Mouse (Mus musculus) heart, postnatal 4 days (tissue): ENCODE data around the gene Pogk. TPM values are rescaled to one million over a fixed set of nuclear protein-coding genes. Genes with fewer than 3 reads are reported as not detected.

ENCODE experiments used
- DNase-seq: peaks from one replicate; pipeline ENCODE4 v3.0.0; 2021
- total RNA-seq, 2 experiments: library from RNA; stranded (reverse); gene quantifications; 2 replicates each; pipeline ENCODE4 v1.2.3; 2021

Pogk gene
- total RNA-seq, 2 experiments from 2014 or later: 24.5 to 29.2 TPM

GRCm38 (mm10) chr1:166379013-166379629 lies 30.5 kb downstream of the Pogk start, which contains the start of gene Tada1:
Gene Tada1, plus strand, starts transcription at chr1:166379097.
- peak; percentile 95 for DNase-seq

DNA sequence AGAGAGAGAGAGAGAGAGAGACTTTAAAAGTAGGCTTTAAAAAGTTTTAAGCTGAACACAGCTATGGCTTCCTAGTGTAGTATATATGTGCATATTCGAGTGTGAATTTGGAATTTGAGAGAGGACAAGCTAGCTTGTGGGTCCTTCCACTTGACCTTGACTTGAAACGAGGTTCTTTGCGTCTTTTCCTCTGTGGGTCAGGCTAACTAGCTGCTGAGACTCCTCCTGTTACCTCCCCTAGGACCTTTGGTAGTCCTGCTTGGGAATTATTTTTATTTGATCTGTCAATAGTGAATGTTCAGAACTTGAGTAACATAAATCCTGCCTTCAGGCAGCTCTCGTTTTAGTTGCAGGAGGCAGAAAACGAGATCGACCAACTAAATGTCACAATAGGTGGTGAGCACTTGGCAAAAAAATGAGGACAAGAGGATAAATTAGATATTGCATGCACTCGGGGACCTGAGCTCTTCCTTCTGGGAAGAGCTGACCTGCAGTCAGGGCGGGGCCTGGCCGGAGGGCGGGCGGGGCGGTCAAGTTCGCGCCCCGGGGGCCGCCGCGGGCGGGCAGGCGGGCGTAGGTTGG lies 31.1 kb downstream of the Pogk start:
- DNase-seq: no peak

GRCm38 (mm10) chr1:166377171-166377570 lies 32.5 kb downstream of the Pogk start:
- DNase-seq: no peak

GRCm38 (mm10) chr1:166363122-166363521 lies 46.5 kb downstream of the Pogk start:
- DNase-seq: no peak

- no peak for DNase-seq
These were observed 47.0 kb downstream of the Pogk start for GRCm38 (mm10) chr1:166362659-166363058.

GRCm38 (mm10) chr1:166361842-166362241 lies 47.8 kb downstream of the Pogk start:
- DNase-seq: no peak

- DNase-seq: no peak
These were observed 48.8 kb downstream of the Pogk start for GRCm38 (mm10) chr1:166360896-166361295.

DNA sequence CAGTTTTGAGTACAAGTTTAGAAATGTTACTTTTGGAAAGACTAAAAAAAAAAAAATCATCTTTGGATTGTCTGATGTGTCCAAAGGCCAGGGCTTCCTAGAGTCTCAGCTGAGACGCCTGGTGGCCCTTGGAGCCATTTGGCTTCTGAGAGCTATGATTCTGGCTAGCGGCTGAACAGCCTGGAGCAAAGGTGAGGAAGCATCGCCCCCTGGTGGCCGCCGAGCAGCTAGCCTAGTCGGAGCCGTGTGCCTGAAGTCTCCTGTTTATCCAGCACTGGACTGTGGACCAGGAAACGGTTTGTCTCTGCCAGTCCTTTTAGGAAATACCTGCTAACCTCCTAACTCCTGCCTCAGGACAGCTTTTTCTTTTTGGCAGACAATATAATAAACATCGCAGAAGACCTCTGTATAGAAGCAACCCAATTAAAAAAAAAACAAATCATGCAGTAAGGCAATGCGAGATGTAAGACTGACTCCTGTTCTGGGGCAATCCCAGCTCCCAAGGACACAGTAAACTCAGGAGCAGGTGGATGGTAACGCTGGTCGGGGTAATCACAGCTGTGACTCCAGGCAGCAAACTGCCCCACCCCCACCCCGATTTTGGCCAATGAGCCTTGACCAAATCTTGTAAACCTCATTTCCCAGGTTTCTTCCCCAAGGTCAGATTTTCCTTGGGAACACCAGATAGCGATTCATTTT lies 49.4 kb downstream of the Pogk start:
- peak; percentile 92 for DNase-seq

DNA sequence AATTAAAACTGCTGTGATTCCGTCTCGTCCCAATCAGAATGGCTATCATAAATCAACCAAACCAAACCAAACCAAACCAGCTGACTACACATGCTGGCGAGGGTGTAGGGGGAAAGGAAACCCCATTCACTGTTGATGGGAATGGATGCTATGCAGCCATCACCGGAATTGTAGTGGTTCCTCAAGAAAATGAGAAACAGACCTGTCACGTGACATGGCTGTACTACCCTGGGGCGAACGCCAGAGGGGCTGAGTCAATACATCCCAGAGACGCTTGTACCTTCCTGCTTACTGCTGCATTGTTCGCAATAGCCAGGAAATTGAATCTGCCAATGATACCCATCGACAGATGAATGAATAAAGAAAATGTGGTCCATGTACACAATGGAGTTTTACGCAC lies 59.9 kb downstream of the Pogk start:
- no peak for DNase-seq

DNA sequence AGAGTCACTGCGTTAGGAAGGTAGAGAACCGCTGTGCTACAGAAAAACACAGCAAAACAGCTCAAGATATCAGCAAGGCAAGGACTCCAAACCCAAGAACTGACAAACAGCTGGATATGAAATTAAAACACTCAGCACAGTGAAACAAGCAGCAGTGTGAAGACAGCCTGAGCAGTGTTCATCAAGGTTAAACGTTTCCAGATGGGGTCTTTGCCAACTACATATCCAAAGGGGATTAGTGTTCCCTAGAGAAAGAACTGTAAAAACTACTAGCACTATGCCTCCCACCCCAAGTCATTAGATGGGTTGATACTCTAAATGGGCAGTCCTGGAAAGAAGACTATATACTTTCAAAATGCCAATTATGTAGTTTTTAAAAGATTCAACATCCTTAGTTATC lies 60.3 kb downstream of the Pogk start:
- no peak for DNase-seq

DNA sequence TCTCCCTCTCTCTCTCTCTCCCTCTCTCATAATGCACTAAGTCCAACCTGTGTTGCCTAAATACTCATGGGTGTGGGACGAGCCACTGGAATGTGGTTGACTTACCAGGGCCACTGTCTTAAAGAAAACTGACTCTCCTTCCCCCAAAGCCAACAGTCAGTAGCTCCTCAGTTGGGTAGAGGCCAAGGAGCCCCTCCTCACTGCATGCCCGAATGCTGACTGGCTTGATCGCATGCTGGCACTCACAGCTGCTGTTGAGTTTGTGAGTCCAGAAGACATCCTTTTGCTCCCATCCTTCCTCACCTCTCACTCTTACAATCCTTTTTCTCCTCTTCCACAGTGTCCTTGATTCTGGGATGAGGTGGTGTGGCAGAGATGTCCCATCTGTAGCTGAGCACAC lies 62.8 kb downstream of the Pogk start:
- no peak for DNase-seq

DNA sequence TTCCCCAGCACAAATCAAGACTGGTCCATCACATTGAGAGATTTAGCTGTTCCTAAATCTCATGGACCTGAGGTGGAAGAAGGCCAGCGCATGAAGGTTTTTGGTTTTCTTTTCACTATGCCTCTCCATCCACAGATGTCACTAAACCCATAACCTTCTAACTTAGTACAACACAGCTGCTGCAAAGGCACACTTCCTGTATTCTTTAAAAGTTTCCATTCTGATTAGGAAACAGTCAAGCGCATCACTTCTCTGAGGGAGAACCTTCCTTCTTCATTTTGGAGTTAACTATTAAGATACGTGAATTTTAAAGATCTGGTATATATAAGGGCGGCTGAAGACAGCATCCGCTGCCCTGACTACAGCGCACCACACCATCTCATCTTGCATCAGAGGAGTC lies 64.1 kb downstream of the Pogk start:
- DNase-seq: no peak

DNA sequence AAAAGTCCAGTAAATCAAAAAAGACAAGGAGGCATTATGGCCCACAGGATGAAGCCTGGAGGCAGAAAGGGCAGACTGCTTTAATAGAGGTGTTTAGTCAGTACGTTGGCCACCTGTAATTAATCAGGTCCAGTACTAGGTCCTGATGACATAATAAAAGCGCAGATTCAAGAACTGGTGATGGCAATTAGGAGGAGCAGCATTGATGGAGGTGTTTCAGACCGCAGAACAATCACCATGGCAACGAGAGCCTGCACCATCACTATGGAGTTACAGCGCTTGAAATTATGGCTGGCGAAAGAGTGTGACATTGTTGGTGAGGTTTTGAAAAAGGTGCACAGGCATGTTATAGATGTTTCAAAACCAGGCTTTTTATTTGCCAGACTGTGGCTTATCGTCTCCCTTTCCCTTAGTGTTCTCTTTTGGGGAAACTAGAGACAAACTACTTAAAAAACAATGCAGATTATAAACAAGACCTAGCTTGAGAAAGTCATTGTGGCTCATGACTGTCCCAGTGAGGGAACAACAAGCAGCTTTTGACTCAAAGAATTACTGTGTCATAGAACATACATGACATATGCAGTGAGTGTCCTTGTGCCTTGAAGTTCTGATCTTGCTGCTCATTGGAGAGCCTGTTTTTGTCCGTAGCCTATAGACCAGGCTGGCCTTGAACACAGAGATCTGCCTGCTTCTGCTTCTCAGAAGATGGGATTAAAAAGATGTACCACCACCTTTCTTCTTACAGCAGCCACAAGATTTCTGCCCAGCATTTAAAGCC lies 65.2 kb downstream of the Pogk start:
- no peak for DNase-seq

GRCm38 (mm10) chr1:166343586-166343985 lies 66.1 kb downstream of the Pogk start:
- no peak for DNase-seq

DNA sequence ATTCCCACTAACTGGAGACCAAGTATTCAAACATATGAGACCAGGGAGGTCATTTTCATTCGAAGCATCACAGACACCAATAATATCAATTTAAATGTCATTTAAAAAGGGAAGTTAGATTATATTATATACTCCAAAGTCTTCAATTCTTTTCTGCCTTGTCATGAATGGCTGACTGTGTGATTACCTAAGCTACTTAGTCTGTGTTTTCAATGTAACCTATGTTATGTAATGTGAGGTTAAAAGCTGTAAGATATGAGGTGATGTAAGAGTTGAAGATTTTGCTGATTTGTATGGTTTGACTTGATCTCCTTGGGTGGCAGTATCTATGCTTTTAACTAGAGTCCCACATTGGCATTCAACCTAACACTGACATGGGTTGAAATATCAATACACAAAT lies 67.1 kb downstream of the Pogk start:
- no peak for DNase-seq

DNA sequence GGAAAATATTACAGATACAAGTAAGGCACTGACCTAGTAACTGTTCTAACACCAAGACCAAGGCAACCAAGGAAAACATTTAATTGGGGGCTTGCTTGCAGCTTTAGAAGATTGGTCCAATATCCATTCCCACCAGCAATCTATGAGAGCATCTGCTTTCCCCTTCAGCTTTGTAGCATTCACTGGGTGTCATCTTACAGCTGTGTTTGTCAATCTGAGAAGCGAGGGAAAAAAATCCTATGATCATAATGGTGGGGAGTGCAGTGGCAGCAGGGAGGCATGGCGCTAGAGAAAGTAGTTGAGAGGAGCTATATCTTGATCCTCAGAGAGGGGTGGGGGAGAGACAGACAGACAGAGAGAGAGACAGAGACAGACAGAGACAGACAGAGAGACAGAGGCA lies 67.6 kb downstream of the Pogk start:
- DNase-seq: no peak

DNA sequence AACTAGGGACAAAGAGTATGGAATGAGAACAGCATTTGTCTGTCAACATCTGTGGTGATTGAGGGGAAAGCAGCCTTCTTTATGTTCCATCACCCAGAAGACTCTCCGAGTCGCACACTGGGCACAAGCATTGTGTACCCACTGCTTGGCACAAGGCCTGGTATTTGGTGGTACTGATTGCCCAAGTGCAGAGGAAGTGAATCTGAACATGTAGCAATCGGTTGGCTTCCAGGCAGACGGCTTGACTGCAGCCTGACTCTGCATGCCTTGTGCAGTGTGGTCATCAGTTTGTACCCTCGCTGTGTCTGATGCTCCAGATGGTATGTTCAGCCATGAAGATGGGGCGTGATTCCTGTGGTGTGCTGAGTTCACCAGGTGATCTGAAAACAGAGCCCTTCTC lies 70.6 kb downstream of the Pogk start:
- no peak for DNase-seq

Other genes starting within 250 kb of the Pogk start
- not detected for gene Mael, start 171.1 kb downstream of the Pogk start, total RNA-seq
- gene Ildr2, start 155.7 kb downstream of the Pogk start, total RNA-seq: 1 to 10 TPM; 6.0 to 7.0 TPM
- 10 to 100 TPM; 17.7 to 18.1 TPM for gene Tada1, start 30.8 kb downstream of the Pogk start, total RNA-seq
- gene Gm4846, start 87.7 kb upstream of the Pogk start, total RNA-seq: not detected
- not detected for gene Gm4847, start 237.8 kb upstream of the Pogk start, total RNA-seq